Mouse (Mus musculus) cerebellum, adult 2 months (tissue): ENCODE results near the gene Gzmm.

ENCODE experiments used
- CTCF ChIP-seq: fragments of 200-500 bp; IDR thresholded peaks from 2 replicates; pipeline ENCODE4 v1.5.1; 2011; ENCODE audit warnings: low read depth, mild to moderate bottlenecking, control low read depth, low read length, moderate library complexity, borderline replicate concordance; ENCODE audit not compliant: insufficient read depth
- POLR2A ChIP-seq: fragments of 200-500 bp; IDR thresholded peaks from 2 replicates; pipeline ENCODE4 v1.6.1; 2011; ENCODE audit warnings: low read length, control low read depth, borderline replicate concordance; ENCODE audit not compliant: insufficient read depth

- TF ChIP-seq CTCF (no peak), POLR2A (no peak)
Observed at GRCm38 (mm10) chr10:79713163-79713562, 24.3 kb downstream of the Gzmm start.
